Mouse (Mus musculus): ENCODE data around the gene Fbxl17. TPM values are rescaled to one million over a fixed set of nuclear protein-coding genes. Genes with fewer than 3 reads are reported as not detected.

Gene Fbxl17
- total RNA-seq, 2 experiments from 2014 or later = 33.2 to 36.1 TPM

DNA sequence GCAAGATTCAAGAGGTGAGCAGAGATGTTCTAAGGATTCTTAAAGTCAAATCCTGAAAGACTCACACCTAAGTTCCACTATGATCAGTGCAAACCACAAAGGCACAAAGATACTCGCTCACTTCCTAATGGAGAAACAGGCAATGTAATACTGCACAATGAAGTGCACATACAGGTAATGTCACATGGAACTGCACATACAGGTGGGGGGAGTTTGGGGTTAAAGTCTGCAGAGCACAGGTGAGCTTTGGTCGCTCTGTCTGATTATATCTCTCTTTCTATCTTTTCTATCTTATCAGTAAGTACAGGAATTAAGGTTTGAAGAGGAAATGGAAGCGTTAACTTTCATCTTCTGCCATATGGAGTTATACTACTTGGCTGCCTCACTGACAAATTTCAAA lies 158.6 kb downstream of the Fbxl17 start:
- no peak for DNase-seq

DNA sequence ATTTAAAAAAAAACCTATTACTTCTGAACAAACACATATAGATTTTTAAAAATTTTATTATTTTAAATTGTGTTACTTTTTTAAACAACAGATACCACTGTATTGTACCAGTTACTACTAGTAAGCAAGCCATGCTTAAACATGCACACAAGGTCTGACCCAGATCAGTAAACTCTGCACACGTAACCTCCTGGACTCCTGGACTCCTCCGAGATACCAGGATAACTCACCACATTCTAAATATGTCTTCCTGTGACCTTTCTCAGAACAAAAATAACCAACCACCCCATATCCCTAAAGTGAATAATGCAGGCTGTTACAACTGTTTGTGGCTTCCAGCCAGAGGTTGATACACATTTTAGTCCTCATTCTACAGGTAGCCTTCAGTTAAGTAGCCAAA lies 170.9 kb downstream of the Fbxl17 start:
- no peak for DNase-seq

- no peak for DNase-seq
Observed at GRCm38 (mm10) chr17:63326227-63326626, 173.6 kb downstream of the Fbxl17 start.

- DNase-seq = no peak
Observed at GRCm38 (mm10) chr17:63324672-63325071, 175.1 kb downstream of the Fbxl17 start.

DNA sequence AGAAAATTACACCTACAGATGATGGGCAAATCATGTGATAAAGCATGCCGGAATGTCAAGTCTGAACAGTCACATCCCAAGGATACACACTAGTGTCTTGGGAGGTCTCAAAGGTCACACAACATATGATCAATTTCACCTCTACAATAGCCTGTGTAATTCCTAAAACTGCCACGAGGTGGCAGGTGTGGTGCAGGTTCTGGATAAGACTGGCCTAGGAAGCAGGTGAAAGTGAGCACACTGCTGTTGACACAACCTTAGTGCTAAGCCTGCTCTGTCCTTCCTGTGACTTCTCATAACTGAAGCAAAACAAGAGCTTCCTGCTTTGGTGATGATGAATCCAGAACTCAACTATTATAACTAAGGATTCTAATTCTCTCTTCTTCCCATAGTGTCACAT lies 175.8 kb downstream of the Fbxl17 start:
- peak; percentile 63 to 70 for DNase-seq

DNA sequence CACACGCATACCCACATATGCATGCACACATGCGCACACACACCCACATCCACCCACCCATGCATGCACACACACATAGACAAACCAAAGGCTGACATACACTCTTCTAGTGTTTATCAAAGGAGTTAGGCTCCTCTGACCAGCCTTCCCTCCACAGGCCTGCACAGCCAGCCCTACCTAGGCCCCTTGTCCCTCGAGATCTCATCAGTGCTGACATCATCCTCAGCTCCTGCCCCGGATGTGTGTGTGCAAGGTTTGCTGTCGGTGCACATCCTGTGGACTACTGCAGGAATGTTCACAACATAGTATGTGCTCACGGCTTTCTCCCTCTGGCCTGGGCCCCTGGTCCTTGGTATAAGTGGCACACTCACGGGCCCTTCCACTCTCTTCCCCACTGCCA lies 177.0 kb downstream of the Fbxl17 start:
- DNase-seq = no peak

- no peak for DNase-seq
Observed at GRCm38 (mm10) chr17:63321290-63321689, 178.5 kb downstream of the Fbxl17 start.

- DNase-seq = peak; percentile 25 to 37
Observed at GRCm38 (mm10) chr17:63317518-63317917, 182.3 kb downstream of the Fbxl17 start.

GRCm38 (mm10) chr17:63315646-63316480 lies 184.0 kb downstream of the Fbxl17 start:
- no peak for DNase-seq

- no peak for DNase-seq
Observed at GRCm38 (mm10) chr17:63312804-63313203, 187.0 kb downstream of the Fbxl17 start.

DNA sequence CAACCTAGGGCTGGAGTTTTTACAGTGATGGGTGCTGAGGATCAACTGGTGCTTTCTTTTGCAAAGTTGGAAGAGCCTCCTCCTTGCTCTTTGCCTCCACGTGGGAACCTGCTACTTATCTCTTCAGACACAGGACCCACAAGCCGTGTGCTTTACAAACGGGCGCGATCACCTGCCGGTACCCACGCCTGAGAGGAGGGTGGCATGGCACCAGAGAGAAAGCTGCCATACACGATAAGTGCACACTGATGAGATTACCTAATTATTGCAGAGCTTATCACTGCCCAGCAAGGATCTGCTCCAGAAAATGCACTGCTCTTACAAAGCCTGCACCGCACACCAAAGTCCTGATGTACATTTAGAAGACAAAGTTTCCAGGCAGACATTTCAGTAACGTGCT lies 187.5 kb downstream of the Fbxl17 start:
- no peak for DNase-seq

DNA sequence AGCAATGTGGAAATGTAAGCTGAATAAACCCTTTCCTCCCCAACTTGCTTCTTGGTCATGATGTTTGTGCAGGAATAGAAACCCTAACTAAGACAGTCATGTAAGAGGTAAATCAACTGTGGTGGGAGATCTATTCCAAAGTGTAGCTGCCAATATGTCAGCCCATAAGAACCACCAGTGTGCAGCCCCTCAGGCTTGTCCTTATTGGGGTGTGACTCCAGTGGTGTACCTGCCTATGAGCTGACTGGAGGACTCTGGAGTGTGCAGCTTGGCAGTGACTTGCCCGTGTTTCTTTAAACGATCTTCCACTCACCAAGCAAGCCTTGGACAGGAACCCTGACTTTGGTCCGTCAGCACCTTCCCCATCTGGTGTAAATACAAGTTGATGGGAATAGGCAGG lies 188.2 kb downstream of the Fbxl17 start:
- DNase-seq = no peak

- no peak for DNase-seq
Observed at GRCm38 (mm10) chr17:63310021-63310420, 189.8 kb downstream of the Fbxl17 start.

DNA sequence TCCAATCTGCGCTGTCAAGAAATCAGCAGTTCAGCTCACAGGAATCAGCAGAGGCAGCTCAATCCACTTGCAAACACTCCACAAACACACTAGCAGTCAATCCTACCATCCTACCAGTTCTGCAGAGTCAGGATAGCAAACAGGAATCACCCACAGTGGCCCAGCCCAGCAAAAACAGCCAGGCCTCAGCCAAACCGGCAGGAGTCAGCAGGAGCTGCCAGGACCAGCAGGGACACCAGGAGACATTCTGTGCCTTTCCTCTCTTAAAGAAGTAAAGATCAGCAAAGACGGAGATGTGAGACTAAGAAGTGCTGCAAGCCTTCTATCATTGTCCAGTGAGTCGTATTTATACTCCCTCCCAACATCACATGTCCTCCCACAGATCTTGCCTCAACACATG lies 196.0 kb downstream of the Fbxl17 start:
- peak in 1 of 2 experiments; percentile 5 for DNase-seq

DNA sequence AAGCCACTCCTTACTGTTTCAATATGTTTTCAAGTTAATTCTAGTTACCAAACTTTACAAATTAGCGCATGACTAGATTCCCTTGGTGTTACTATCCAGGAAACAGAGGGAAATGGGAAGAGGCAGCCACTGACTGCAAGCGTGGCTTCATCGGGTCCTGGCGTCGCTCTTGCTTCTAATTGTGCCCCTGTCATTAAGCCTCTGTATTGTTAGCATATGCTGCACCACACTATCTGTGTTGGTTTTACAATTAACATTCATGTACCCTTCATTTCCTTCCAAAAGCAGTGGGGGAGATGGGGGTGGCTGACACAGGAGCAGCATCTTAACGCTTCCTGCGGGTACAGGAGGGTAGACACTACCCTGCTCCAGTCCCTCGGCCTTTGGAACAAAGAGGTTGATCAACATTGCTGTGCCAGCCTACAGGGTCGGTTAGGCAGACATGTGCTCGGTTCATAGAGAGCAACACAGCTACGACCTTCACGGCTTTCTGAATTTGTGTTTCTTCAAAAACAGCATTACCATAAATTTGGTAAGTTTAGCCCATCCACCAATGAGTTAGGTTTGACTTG lies 197.9 kb downstream of the Fbxl17 start:
- DNase-seq = no peak

DNA sequence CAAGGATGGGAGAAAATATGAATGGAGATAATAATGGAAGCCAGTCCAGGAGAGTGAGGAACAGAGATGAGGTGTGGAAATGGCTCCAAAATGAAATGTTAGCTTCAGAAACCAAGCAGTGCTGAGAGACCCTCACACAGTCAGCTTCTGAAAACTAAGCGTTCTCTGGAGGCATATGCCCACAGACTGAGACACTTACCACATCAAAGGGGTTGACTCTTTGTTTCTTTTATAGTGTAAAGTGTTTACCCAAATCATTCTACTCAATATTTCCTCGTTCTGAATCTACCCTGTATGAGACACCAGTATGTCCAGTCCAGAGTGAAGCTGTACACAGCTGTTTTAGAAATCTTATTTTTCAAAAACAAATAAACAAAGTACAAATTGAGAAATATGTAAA lies 204.3 kb downstream of the Fbxl17 start:
- DNase-seq = no peak

DNA sequence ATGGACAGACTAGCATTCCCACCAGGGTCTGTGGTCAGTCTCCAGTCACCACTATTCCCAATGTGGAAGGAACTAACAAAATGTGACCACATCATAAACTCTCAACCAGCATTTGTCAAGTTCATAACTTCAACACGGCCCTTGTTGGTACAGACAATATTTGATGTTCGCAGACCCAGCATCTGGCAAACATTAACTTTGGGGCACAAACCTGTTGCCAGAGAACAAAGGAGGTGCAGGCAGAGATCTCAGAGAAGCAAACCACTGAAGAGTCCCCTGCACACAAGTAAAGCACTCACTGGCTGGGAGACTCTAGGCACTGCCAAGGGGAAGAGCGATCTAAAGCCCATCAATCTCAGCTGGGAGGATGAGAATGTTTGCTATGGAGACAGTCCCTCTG lies 204.9 kb downstream of the Fbxl17 start:
- no peak for DNase-seq

- DNase-seq = no peak
Observed at GRCm38 (mm10) chr17:63293979-63294378, 205.8 kb downstream of the Fbxl17 start.

DNA sequence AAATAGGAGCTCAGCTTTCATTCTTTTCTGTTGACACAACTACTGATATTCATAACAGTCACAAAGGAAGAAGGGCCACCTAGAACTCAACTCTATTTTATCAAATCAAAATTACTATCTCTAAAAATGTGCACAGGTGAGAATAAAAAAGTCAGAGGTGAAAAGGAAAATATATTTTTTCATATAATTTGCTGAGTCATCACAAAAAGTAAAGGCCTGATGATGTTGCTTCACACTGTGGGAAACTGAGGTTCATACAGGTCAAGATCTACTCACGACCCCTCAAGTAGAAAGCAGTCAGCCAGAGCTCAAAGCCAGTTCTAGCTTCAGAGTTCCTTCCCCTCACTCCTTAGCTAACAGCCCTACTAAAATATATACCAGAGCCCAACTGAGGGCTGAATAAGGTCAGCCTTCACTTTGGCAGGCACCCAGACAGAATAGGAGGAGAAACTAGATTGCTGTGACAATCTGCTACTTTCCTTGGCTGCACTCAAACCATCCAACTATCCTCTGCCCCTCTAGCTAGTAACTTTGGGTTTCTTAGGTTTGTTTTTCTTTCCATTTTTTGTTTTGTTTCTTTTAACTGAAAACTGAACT lies 210.4 kb downstream of the Fbxl17 start:
- DNase-seq = peak; percentile 14 to 25

DNA sequence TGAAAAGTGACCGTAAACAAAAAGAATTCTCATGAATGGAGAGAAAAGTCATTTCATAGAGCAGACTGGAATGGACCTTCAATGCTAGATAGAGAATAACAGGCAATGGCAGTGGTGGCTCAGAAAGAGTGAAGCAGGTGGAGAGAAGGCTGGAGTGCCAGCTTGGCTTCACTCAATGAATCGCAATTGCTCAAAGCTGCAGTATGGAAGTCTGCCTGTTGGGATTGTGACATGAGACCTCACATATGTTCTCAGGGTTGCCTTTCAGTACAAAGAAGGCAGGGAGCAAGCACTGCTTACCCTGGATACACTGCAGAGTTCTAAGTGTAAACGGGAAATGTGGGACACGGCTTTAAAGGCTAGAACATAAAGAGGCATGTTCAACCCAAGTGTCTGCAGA lies 211.0 kb downstream of the Fbxl17 start:
- no peak for DNase-seq

- peak; percentile 42 to 50 for DNase-seq
Observed at GRCm38 (mm10) chr17:63287413-63287812, 212.4 kb downstream of the Fbxl17 start.

GRCm38 (mm10) chr17:63285265-63285939 lies 214.4 kb downstream of the Fbxl17 start:
- peak; percentile 33 to 42 for DNase-seq

DNA sequence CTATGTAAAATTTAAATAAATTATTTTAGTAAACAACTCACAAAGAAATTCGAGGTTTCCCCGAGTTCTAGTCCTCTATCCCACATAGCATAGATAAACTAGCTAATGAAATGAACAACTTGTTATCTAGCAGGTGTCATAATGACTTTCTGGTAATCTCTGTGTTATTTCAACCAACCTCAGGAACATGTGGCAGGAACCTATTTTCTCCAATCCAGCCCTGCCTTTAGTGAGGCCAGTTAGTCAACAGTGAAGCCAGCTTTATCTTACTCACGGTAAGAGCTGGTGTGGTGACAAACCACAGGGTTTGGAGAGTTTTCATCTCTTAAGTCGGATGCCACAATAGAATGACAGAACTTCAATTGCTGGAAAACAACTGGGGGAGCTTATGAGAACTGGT lies 215.7 kb downstream of the Fbxl17 start:
- DNase-seq = no peak
